Mouse (Mus musculus) testis, adult 2 months (tissue): ENCODE measurements around the gene Samd4b.

Experiments
- CTCF ChIP-seq: fragments of 200-500 bp; IDR thresholded peaks from 2 replicates; pipeline ENCODE4 v1.5.1; 2012; ENCODE audit warnings: low read depth, mild to moderate bottlenecking, inconsistent platforms, low read length, moderate library complexity; ENCODE audit not compliant: control insufficient read depth, insufficient read depth, insufficient replicate concordance
- POLR2A ChIP-seq: fragments of 200-500 bp; IDR thresholded peaks from 2 replicates; pipeline ENCODE4 v1.6.1; 2012; ENCODE audit warnings: low read depth, mild to moderate bottlenecking, inconsistent platforms, low read length, moderate library complexity; ENCODE audit not compliant: control insufficient read depth

DNA sequence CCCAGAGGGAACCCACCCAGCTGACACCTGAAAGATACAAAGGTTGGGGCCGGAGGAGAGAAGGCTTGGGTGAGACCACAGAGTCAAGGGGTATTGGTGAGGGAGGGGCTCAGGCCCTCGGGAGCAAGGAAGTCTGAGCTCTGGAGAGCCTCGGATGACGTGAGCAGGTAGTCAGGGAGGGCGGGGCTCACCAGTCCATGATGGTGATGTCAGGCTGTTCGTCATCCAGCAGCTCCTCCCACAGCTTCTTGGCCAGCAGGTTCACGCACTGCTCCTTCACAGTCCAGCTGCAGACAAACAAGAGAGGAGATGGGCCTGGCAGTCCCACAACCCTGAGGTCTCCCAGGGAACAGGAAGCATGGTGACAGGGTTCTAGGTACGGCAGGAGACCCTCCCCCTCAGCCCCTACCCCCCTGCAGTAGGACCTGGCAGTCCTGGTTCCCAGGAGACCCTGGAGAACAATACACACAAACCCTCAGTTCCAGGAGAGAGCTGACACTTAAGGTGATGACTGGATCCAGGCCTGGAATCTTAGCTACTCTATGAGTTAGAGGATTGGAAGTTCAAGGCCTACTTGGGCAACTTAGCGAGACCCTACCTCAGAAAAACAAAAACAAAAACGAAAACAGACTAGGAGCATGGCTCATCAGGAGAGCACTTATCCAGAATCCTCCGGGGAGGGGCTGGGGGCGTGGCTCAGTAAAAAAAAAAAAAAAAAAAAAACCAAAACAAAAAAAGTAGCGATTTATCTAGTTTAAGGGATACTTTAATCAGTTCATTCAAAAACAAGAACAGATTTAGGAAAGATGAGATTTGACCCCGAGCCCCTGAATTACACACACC is 52.7 kb downstream of the Samd4b start:
- peak; percentile 13; the same call in 1 of the 2 replicates for TF ChIP-seq CTCF
- no peak; the same call in 1 of the 2 replicates for TF ChIP-seq POLR2A
